Mouse (Mus musculus) forebrain, embryonic 11.5 days (tissue): ENCODE results near the gene Col15a1. TPM values are rescaled to one million over a fixed set of nuclear protein-coding genes. Genes with fewer than 3 reads are reported as not detected.

Source experiments
- ATAC-seq: fragments of 200-750 bp; cut with Nextera tagmentation; replicated peaks from 2 replicates; pipeline ENCODE4 v1.8.0; 2017; ENCODE audit warnings: moderate TSS enrichment; ENCODE audit not compliant: low FRiP score
- DNase-seq: peaks from one replicate; pipeline ENCODE4 v3.0.0-alpha.2; 2017; ENCODE audit warnings: low spot score
- H3K27ac ChIP-seq: fragments of 300-500 bp; sonication (generic); 2 replicates; pipeline ENCODE4 v1.5.1; 2014; ENCODE audit warnings: low read depth, low read length
- H3K27me3 ChIP-seq: fragments of 300-500 bp; sonication (generic); 2 replicates; pipeline ENCODE4 v1.6.1; 2014; ENCODE audit warnings: mild to moderate bottlenecking, low read length, mixed read lengths; ENCODE audit not compliant: control insufficient read depth, insufficient read depth
- H3K36me3 ChIP-seq: fragments of 300-500 bp; sonication (generic); 2 replicates; pipeline ENCODE4 v1.6.1; 2014; ENCODE audit warnings: mild to moderate bottlenecking, low read length, moderate library complexity, mixed read lengths; ENCODE audit not compliant: control insufficient read depth, insufficient read depth
- H3K4me1 ChIP-seq: fragments of 300-500 bp; sonication (generic); replicated peaks from 2 replicates; pipeline ENCODE4 v1.6.1; 2014; ENCODE audit warnings: low read length, mixed read lengths; ENCODE audit not compliant: control insufficient read depth, insufficient read depth
- H3K4me2 ChIP-seq: fragments of 300-500 bp; sonication (generic); 2 replicates; pipeline ENCODE4 v1.6.1; 2014; ENCODE audit warnings: low read depth, mild to moderate bottlenecking, low read length, moderate library complexity, mixed read lengths; ENCODE audit not compliant: severe bottlenecking
- H3K4me3 ChIP-seq: fragments of 300-500 bp; sonication (generic); 2 replicates; pipeline ENCODE4 v1.5.1; 2014; ENCODE audit warnings: low read depth, low read length
- H3K9ac ChIP-seq: fragments of 300-500 bp; sonication (generic); 2 replicates; pipeline ENCODE4 v1.6.1; 2014; ENCODE audit warnings: low read length
- H3K9me3 ChIP-seq: fragments of 300-500 bp; sonication (generic); 2 replicates; pipeline ENCODE4 v1.6.1; 2016; ENCODE audit warnings: low read length, mixed read lengths; ENCODE audit not compliant: control insufficient read depth
- WGBS: fragments of 180-500 bp; shearing (Covaris S2); extraction: QIAGEN DNeasy Blood & Tissue Kit; methylation state at CpG from one replicate; pipeline ENCODE4 v1.1.7; 2014; 5-methylcytosine and 5-hydroxymethylcytosine counted together
- polyA plus RNA-seq: library from polyadenylated mRNA; unstranded; fragments of >200 nt; fragmentation: Nextera tagmentation; extraction: Ambion mirVana; gene quantifications from 2 replicates; pipeline ENCODE4 v1.2.1, GENCODE M21; 2014

Col15a1 gene
- polyA plus RNA-seq, 1 experiment from 2014 or later, result 7.0 TPM

DNA sequence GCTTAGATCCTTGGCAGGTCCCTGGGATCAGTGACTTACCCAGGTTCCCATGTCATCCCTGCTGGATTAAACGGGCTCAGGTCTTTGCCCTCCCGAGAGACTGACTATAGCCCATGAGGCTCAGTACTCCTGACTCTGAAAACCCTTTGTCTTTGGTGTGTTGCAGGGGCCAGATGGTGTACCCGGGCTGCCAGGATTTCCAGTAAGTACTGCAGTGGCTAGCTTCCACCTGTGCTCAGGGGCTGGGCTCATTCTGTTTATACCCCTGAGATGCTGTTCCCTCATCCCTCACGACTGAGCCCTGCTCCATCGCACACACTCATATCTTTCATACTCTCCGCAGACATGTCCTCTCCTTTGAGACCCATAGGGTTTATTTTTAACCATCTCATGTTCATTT is 76.3 kb downstream of the Col15a1 start:
- Histone ChIP-seq H3K4me2 (no peak overlapping the region), H3K27me3 (no peaks in the 10 kb centered on the region; the same call in 1 of the 2 replicates), H3K4me3 (no peak overlapping the region), H3K27ac (no peak overlapping the region), H3K9me3 (no peaks in the 10 kb centered on the region), H3K4me1 (no peaks in the 10 kb centered on the region), H3K36me3 (no peaks in the 10 kb centered on the region), H3K9ac (no peak overlapping the region)
- ATAC-seq (no peak), DNase-seq (no peak)
- WGBS, result 87% methylated on average over 6 of the region's 6 CpGs

DNA sequence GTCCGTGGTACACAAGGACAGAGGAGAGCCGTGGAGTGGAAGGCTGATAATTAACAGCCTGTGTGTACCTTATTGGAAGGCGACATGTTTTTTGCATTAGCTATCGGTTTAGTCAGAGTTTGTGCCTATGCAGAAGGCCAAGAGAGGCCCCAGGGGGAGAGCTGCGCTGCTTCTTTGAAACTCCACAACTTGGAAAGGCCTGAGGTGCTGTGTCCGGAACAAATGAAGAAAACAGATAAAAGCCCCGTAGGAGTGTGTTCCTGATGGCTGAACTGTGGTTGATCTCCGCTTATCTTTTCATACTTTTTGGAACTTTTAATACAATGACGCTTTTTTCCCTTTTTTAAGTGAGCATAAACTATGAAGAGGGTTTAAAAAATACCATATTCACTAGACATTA is 76.9 kb downstream of the Col15a1 start:
- Histone ChIP-seq H3K4me3 (no peak overlapping the region), H3K27me3 (no peaks in the 10 kb centered on the region; the same call in 1 of the 2 replicates), H3K27ac (no peak overlapping the region), H3K36me3 (no peaks in the 10 kb centered on the region), H3K4me2 (no peak overlapping the region), H3K9me3 (no peaks in the 10 kb centered on the region), H3K9ac (no peak overlapping the region), H3K4me1 (no peaks in the 10 kb centered on the region)
- no peak for DNase-seq
- ATAC-seq, result no peak
- WGBS, result 79% methylated on average over 9 of the region's 9 CpGs

DNA sequence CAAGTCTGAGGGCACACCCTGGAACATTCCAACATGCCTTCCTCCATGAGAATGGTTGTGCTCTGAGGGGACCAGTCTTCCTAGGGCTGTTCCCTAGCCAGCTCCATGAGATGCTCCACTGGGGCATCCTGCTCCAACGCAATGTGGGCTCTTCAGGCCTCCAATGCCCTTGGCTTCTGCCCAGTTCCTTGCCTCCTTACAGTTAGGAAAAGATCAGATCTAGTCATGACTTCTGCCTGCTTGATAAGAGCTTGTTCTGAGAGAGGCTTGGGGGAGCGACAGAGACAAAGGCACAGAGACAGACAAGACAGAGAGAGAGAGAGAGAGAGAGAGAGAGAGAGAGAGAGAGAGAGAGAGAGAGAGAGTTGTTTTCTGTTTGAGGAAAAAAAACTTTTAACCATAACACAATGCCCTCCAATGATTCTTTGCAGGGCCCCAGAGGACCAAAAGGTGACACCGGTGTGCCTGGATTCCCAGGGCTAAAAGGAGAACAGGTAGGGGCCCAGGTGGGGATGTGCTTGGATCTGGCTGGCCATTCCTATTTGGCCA is 78.7 kb downstream of the Col15a1 start:
- no peaks in the 10 kb centered on the region for H3K27me3 ChIP-seq
- H3K4me3 ChIP-seq, result no peak overlapping the region
- no peaks in the 10 kb centered on the region for H3K36me3 ChIP-seq
- no peaks in the 10 kb centered on the region for H3K4me1 ChIP-seq
- no peak overlapping the region for H3K9ac ChIP-seq
- ATAC-seq, result no peak
- H3K27ac ChIP-seq, result no peak overlapping the region
- H3K9me3 ChIP-seq, result no peaks in the 10 kb centered on the region
- no peak for DNase-seq
- H3K4me2 ChIP-seq, result no peak overlapping the region
- 91% methylated on average over 3 of the region's 3 CpGs for WGBS

DNA sequence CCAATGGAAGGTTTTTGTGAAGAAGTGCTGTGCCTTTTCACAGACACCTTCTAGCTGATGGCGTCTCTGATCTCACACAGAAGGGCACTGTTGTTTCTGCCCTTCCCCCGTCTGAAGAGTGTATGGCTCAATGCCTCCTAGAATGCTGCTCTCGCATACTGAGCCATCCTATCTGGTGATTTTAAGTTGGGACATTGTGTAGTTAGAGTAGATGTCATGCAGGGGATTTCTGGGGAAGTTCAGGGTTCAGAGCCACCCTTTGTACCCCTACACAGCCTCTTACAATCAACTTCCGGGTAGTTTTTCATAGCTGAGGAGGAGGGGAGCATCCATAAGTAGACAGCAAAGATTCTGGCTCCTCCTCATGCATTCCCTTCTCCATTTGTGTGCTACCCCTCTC is 79.5 kb downstream of the Col15a1 start:
- Histone ChIP-seq H3K4me3 (no peak overlapping the region), H3K36me3 (no peaks in the 10 kb centered on the region), H3K4me2 (no peak overlapping the region), H3K4me1 (no peaks in the 10 kb centered on the region), H3K27me3 (no peaks in the 10 kb centered on the region), H3K9ac (no peak overlapping the region), H3K27ac (no peak overlapping the region), H3K9me3 (no peaks in the 10 kb centered on the region)
- ATAC-seq (no peak), DNase-seq (no peak)
- WGBS, result 69% methylated on average over 4 of the region's 4 CpGs

DNA sequence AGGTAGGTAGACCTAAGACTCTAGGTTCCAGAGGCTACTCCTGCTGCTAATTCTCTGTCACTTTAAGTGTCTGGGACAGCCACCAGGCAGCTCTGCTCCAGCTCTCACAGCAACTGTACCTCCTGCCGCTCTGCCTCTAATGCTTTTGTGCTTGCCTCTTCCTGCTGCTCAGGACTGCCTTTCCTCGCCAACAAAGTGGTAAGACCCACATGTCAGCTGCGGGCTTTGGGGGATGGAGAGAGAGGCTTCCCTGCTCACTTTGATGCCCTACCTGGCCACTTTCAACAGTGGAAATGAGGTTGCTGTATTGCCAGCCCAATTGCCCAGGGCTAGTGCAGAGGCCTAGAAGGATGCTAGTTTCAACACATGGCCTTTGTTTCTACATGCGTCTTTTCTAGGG is 80.3 kb downstream of the Col15a1 start:
- no peak for DNase-seq
- ATAC-seq, result no peak
- Histone ChIP-seq H3K4me1 (no peaks in the 10 kb centered on the region), H3K27ac (no peak overlapping the region), H3K4me3 (no peak overlapping the region), H3K27me3 (no peaks in the 10 kb centered on the region), H3K4me2 (no peak overlapping the region), H3K36me3 (no peaks in the 10 kb centered on the region), H3K9me3 (no peaks in the 10 kb centered on the region), H3K9ac (no peak overlapping the region)
- 44% methylated on average over 4 of the region's 4 CpGs for WGBS

DNA sequence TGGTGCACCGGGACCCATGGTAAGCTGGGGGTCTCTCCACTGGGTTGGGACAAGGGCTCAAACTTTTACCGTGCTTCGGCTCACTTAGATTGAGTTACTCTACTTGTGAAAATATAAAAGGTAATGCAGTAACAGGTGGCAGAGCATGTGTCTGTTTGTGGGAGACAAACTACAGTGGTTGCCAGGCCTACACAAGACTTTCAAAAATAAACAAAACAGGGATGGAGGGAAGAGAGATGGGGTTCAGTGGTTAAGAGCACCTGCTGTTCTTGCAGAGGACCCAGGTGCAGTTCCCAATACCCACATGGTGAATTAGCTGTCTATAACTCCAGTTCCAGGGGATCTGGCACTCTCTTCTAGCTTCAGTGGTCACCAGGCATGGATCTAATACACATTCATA is 81.6 kb downstream of the Col15a1 start:
- Histone ChIP-seq H3K27me3 (no peaks in the 10 kb centered on the region), H3K4me1 (no peaks in the 10 kb centered on the region), H3K9me3 (no peaks in the 10 kb centered on the region), H3K9ac (no peak overlapping the region), H3K4me2 (no peak overlapping the region), H3K36me3 (no peaks in the 10 kb centered on the region), H3K27ac (no peak overlapping the region), H3K4me3 (no peak overlapping the region)
- no peak for DNase-seq
- no peak for ATAC-seq
- WGBS, result 91% methylated on average over 3 of the region's 3 CpGs

DNA sequence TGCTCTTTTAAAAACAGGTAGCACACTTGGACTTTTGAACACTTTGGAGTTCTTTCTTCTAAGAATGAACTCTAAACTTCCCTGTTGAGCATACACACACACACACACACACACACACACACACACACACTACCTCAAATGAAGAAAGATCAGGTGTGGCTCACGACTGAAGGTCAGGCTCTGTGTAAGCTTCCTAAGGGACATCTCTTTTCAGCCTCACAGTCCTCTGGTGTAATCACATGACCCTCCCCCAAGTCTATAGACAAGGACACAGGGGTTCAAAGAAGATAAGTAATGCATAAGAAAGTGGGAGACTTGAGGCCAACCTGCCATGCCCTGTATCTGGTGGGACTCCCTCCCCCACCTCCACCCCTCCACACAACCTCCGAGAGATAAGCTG is 82.5 kb downstream of the Col15a1 start:
- DNase-seq, result no peak
- ATAC-seq, result no peak
- Histone ChIP-seq H3K4me2 (no peak overlapping the region), H3K4me1 (no peaks in the 10 kb centered on the region), H3K9ac (no peak overlapping the region), H3K9me3 (no peaks in the 10 kb centered on the region), H3K27me3 (no peaks in the 10 kb centered on the region), H3K4me3 (no peak overlapping the region), H3K27ac (no peak overlapping the region), H3K36me3 (no peaks in the 10 kb centered on the region)
- 82% methylated on average over 2 of the region's 2 CpGs for WGBS

DNA sequence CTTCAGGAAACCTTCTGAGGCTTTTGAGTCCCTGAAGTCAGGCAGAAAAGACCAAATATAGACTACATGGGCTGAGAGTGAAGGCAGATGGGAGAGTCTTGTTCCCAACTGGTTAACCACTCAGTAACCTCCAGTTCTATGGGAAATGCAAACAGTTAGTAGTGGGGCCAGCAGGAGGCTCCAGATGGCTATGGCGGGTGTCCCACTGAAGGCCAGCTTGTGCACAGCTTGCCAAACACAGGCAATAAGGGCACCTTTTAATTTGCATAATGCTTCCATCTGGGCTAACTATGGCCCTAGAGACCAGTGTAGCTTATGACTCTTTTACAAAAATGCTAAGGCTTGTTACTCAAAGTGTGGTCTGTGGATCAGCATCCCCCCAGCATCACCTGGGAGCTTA is 83.1 kb downstream of the Col15a1 start:
- ATAC-seq (no peak), DNase-seq (no peak)
- no peaks in the 10 kb centered on the region for H3K36me3 ChIP-seq
- WGBS, result 67% methylated on average over 1 of the region's 1 CpGs
- H3K27ac ChIP-seq, result no peak overlapping the region
- H3K27me3 ChIP-seq, result no peaks in the 10 kb centered on the region
- no peaks in the 10 kb centered on the region for H3K4me1 ChIP-seq
- H3K9ac ChIP-seq, result no peak overlapping the region
- no peaks in the 10 kb centered on the region for H3K9me3 ChIP-seq
- no peak overlapping the region for H3K4me2 ChIP-seq
- no peak overlapping the region for H3K4me3 ChIP-seq

DNA sequence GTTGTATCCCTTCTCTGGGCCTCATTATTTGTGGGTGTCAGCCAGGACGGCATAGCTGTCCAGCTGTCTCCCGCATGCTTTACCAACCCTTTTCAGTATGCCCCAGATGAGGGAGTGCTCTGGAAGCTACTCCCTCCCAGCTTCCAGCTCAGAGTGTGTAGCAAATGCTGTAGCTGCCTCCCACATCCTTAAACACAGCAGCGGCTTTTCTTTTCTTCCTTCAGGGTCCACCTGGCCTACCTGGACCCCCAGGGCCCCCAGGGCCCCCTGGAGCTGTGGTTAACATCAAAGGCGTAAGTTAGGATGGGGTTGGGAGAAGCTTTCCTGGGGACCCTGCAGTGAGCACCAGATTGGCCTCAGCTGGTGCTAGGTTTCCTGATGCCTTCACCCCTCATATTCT is 85.0 kb downstream of the Col15a1 start:
- H3K9ac ChIP-seq, result no peak overlapping the region
- H3K4me3 ChIP-seq, result no peak overlapping the region
- no peak overlapping the region for H3K27ac ChIP-seq
- no peaks in the 10 kb centered on the region for H3K4me1 ChIP-seq
- H3K4me2 ChIP-seq, result no peak overlapping the region
- H3K36me3 ChIP-seq, result no peaks in the 10 kb centered on the region
- H3K27me3 ChIP-seq, result no peaks in the 10 kb centered on the region
- DNase-seq (no peak), ATAC-seq (no peak)
- WGBS, result 69% methylated on average over 4 of the region's 4 CpGs
- no peaks in the 10 kb centered on the region for H3K9me3 ChIP-seq
